Mouse (Mus musculus): ENCODE data around the gene Fgfrl1.
"Not testable (repeated sequence)": the region's sequence is repeated elsewhere in the genome, so short reads cannot be mapped to it uniquely, and the experiment has no call there.

Fgfrl1 gene

DNA sequence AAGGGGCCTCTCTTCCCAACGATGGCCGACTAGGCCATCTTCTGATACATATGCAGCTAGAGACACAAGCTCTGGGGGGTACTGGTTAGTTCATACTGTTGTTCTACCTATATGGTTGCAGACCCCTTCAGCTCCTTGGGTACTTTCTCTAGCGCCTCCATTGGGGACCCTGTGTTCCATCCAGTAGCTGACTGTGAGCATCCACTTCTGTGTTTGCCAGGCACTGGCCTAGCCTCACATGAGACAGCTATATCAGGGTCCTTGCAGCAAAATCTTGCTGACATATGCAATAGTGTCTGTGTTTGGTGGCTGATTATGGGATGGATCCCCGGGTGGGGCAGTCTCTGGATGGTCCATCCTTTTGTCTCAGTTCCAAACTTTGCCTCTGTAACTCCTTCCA is 59.1 kb downstream of the Fgfrl1 start:
- DNase-seq (ENCODE audit: low spot score): not testable (repeated sequence)

Measured in urinary bladder, postnatal 14 days (tissue).